Mouse (Mus musculus): ENCODE results near the gene Hormad1. TPM values are rescaled to one million over a fixed set of nuclear protein-coding genes. Genes with fewer than 3 reads are reported as not detected.

The Hormad1 gene
- polyA plus RNA-seq, 1 experiment from 2014 or later = not detected

- WGBS = 78% methylated on average over 4 of the region's 4 CpGs
- ATAC-seq (replicated peaks; ENCODE audit: insufficient number of reproducible peaks, low FRiP score, low TSS enrichment, low read depth) (no peak), DNase-seq (ENCODE audit: low spot score) (no peak)
- Histone ChIP-seq H3K36me3 (replicated peaks; ENCODE audit: control insufficient read depth, insufficient read depth, low read depth, low read length) (peaks cover 8% of the 10 kb centered on the region), H3K27me3 (ENCODE audit: control insufficient read depth, insufficient read depth, low read length) (no peaks in the 10 kb centered on the region), H3K4me3 (ENCODE audit: low read depth, low read length) (no peak overlapping the region), H3K27ac (replicated peaks; ENCODE audit: low read depth, low read length) (no peak overlapping the region), H3K4me2 (ENCODE audit: low read depth, low read length) (no peak overlapping the region), H3K9ac (replicated peaks; ENCODE audit: low read length) (no peak overlapping the region), H3K4me1 (ENCODE audit: control insufficient read depth, insufficient read depth, low read length) (no peaks in the 10 kb centered on the region; the same call in 1 of the 2 replicates), H3K9me3 (replicated peaks; ENCODE audit: control insufficient read depth, low read length) (no peaks in the 10 kb centered on the region)
These were observed 70.3 kb downstream of the Hormad1 start for GRCm38 (mm10) chr3:95629755-95630154.

GRCm38 (mm10) chr3:95630856-95631255 lies 71.4 kb downstream of the Hormad1 start:
- ATAC-seq (replicated peaks; ENCODE audit: insufficient number of reproducible peaks, low FRiP score, low TSS enrichment, low read depth) (no peak), DNase-seq (ENCODE audit: low spot score) (no peak)
- H3K4me2 ChIP-seq (ENCODE audit: low read depth, low read length) = no peak overlapping the region
- H3K4me3 ChIP-seq (ENCODE audit: low read depth, low read length) = no peak overlapping the region
- H3K36me3 ChIP-seq (replicated peaks; ENCODE audit: control insufficient read depth, insufficient read depth, low read depth, low read length) = peaks cover 8% of the 10 kb centered on the region
- H3K27ac ChIP-seq (replicated peaks; ENCODE audit: low read depth, low read length) = no peak overlapping the region
- WGBS = 91% methylated on average over 3 of the region's 3 CpGs
- no peaks in the 10 kb centered on the region for H3K9me3 ChIP-seq (replicated peaks; ENCODE audit: control insufficient read depth, low read length)
- H3K27me3 ChIP-seq (ENCODE audit: control insufficient read depth, insufficient read depth, low read length) = no peaks in the 10 kb centered on the region
- H3K4me1 ChIP-seq (ENCODE audit: control insufficient read depth, insufficient read depth, low read length) = no peaks in the 10 kb centered on the region; the same call in 1 of the 2 replicates
- H3K9ac ChIP-seq (replicated peaks; ENCODE audit: low read length) = no peak overlapping the region

- Histone ChIP-seq H3K36me3 (replicated peaks; ENCODE audit: control insufficient read depth, insufficient read depth, low read depth, low read length) (peaks cover 8% of the 10 kb centered on the region), H3K9ac (replicated peaks; ENCODE audit: low read length) (no peak overlapping the region), H3K4me3 (ENCODE audit: low read depth, low read length) (no peak overlapping the region), H3K4me2 (ENCODE audit: low read depth, low read length) (no peak overlapping the region), H3K9me3 (replicated peaks; ENCODE audit: control insufficient read depth, low read length) (no peaks in the 10 kb centered on the region), H3K4me1 (ENCODE audit: control insufficient read depth, insufficient read depth, low read length) (no peaks in the 10 kb centered on the region), H3K27ac (replicated peaks; ENCODE audit: low read depth, low read length) (no peak overlapping the region), H3K27me3 (ENCODE audit: control insufficient read depth, insufficient read depth, low read length) (no peaks in the 10 kb centered on the region)
- ATAC-seq (replicated peaks; ENCODE audit: insufficient number of reproducible peaks, low FRiP score, low TSS enrichment, low read depth) (no peak), DNase-seq (ENCODE audit: low spot score) (no peak)
- 80% methylated on average over 6 of the region's 6 CpGs for WGBS
These were observed 71.8 kb downstream of the Hormad1 start for GRCm38 (mm10) chr3:95631304-95631703.

- H3K36me3 ChIP-seq (replicated peaks; ENCODE audit: control insufficient read depth, insufficient read depth, low read depth, low read length) = peaks cover 8% of the 10 kb centered on the region
- no peak overlapping the region for H3K4me3 ChIP-seq (ENCODE audit: low read depth, low read length)
- peak; percentile 31 for DNase-seq (ENCODE audit: low spot score)
- no peaks in the 10 kb centered on the region for H3K9me3 ChIP-seq (replicated peaks; ENCODE audit: control insufficient read depth, low read length)
- no peak overlapping the region for H3K27ac ChIP-seq (replicated peaks; ENCODE audit: low read depth, low read length)
- H3K27me3 ChIP-seq (ENCODE audit: control insufficient read depth, insufficient read depth, low read length) = no peaks in the 10 kb centered on the region
- H3K4me1 ChIP-seq (ENCODE audit: control insufficient read depth, insufficient read depth, low read length) = no peaks in the 10 kb centered on the region
- H3K4me2 ChIP-seq (ENCODE audit: low read depth, low read length) = no peak overlapping the region
- WGBS = 77% methylated on average over 12 of the region's 12 CpGs
- H3K9ac ChIP-seq (replicated peaks; ENCODE audit: low read length) = no peak overlapping the region
- ATAC-seq (replicated peaks; ENCODE audit: insufficient number of reproducible peaks, low FRiP score, low TSS enrichment, low read depth) = no peak
These were observed 73.4 kb downstream of the Hormad1 start for GRCm38 (mm10) chr3:95632648-95633588.

GRCm38 (mm10) chr3:95635636-95636035 lies 76.2 kb downstream of the Hormad1 start:
- Histone ChIP-seq H3K4me3 (ENCODE audit: low read depth, low read length) (no peak overlapping the region), H3K9me3 (replicated peaks; ENCODE audit: control insufficient read depth, low read length) (no peaks in the 10 kb centered on the region)
- 77% methylated on average over 4 of the region's 4 CpGs for WGBS

GRCm38 (mm10) chr3:95636072-95636471 lies 76.6 kb downstream of the Hormad1 start:
- 85% methylated on average over 4 of the region's 4 CpGs for WGBS
- Histone ChIP-seq H3K4me2 (ENCODE audit: low read depth, low read length) (no peak overlapping the region), H3K4me3 (ENCODE audit: low read depth, low read length) (no peak overlapping the region), H3K9me3 (replicated peaks; ENCODE audit: control insufficient read depth, low read length) (no peaks in the 10 kb centered on the region), H3K36me3 (replicated peaks; ENCODE audit: control insufficient read depth, insufficient read depth, low read depth, low read length) (no peaks in the 10 kb centered on the region; the same call in 1 of the 2 replicates), H3K4me1 (ENCODE audit: control insufficient read depth, insufficient read depth, low read length) (no peaks in the 10 kb centered on the region), H3K9ac (replicated peaks; ENCODE audit: low read length) (no peak overlapping the region), H3K27ac (replicated peaks; ENCODE audit: low read depth, low read length) (no peak overlapping the region), H3K27me3 (ENCODE audit: control insufficient read depth, insufficient read depth, low read length) (no peaks in the 10 kb centered on the region)
- no peak for DNase-seq (ENCODE audit: low spot score)
- no peak for ATAC-seq (replicated peaks; ENCODE audit: insufficient number of reproducible peaks, low FRiP score, low TSS enrichment, low read depth)

More at GRCm38 (mm10) chr3:95635636-95636035, 76.2 kb downstream of the Hormad1 start:
- H3K4me2 ChIP-seq (ENCODE audit: low read depth, low read length) = no peak overlapping the region
- H3K27me3 ChIP-seq (ENCODE audit: control insufficient read depth, insufficient read depth, low read length) = no peaks in the 10 kb centered on the region
- DNase-seq (ENCODE audit: low spot score) = no peak
- ATAC-seq (replicated peaks; ENCODE audit: insufficient number of reproducible peaks, low FRiP score, low TSS enrichment, low read depth) = no peak
- H3K27ac ChIP-seq (replicated peaks; ENCODE audit: low read depth, low read length) = no peak overlapping the region
- H3K36me3 ChIP-seq (replicated peaks; ENCODE audit: control insufficient read depth, insufficient read depth, low read depth, low read length) = no peaks in the 10 kb centered on the region; the same call in 1 of the 2 replicates
- H3K9ac ChIP-seq (replicated peaks; ENCODE audit: low read length) = no peak overlapping the region
- no peaks in the 10 kb centered on the region for H3K4me1 ChIP-seq (ENCODE audit: control insufficient read depth, insufficient read depth, low read length)

Other genes starting within 250 kb of the Hormad1 start
- gene Cers2, start 244.9 kb upstream of the Hormad1 start, polyA plus RNA-seq (2014; fragmentation: Nextera tagmentation; extraction: Ambion mirVana) = 117 and 118 TPM in 2 replicates
- gene Setdb1, start 202.5 kb upstream of the Hormad1 start, polyA plus RNA-seq (2014; fragmentation: Nextera tagmentation; extraction: Ambion mirVana) = 66.2 and 67.3 TPM in 2 replicates
- not detected in 2 replicates for gene 4930558C23Rik, start 156.8 kb upstream of the Hormad1 start, polyA plus RNA-seq (2014; fragmentation: Nextera tagmentation; extraction: Ambion mirVana)
- gene Arnt, start 125.3 kb upstream of the Hormad1 start, polyA plus RNA-seq (2014; fragmentation: Nextera tagmentation; extraction: Ambion mirVana) = 28.7 and 29.3 TPM in 2 replicates
- 11.6 and 13.2 TPM in 2 replicates for gene Ctsk, start 60.4 kb upstream of the Hormad1 start, polyA plus RNA-seq (2014; fragmentation: Nextera tagmentation; extraction: Ambion mirVana)
- gene Ctss, start 32.9 kb upstream of the Hormad1 start, polyA plus RNA-seq (2014; fragmentation: Nextera tagmentation; extraction: Ambion mirVana) = 10.8 and 11.0 TPM in 2 replicates
- 41.5 and 43.0 TPM in 2 replicates for gene Golph3l, start 29.3 kb downstream of the Hormad1 start, polyA plus RNA-seq (2014; fragmentation: Nextera tagmentation; extraction: Ambion mirVana)
- 69.7 and 79.4 TPM in 2 replicates for gene Ensa, start 65.3 kb downstream of the Hormad1 start, polyA plus RNA-seq (2014; fragmentation: Nextera tagmentation; extraction: Ambion mirVana)
- 77.1 and 83.3 TPM in 2 replicates for gene Mcl1, start 99.1 kb downstream of the Hormad1 start, polyA plus RNA-seq (2014; fragmentation: Nextera tagmentation; extraction: Ambion mirVana)
- gene Adamtsl4, start 128.2 kb downstream of the Hormad1 start, polyA plus RNA-seq (2014; fragmentation: Nextera tagmentation; extraction: Ambion mirVana) = 0.55 and 0.71 TPM in 2 replicates
- 5.1 and 6.1 TPM in 2 replicates for gene Ecm1, start 179.9 kb downstream of the Hormad1 start, polyA plus RNA-seq (2014; fragmentation: Nextera tagmentation; extraction: Ambion mirVana)
- gene Tars2, start 200.5 kb downstream of the Hormad1 start, polyA plus RNA-seq (2014; fragmentation: Nextera tagmentation; extraction: Ambion mirVana) = 47.7 and 53.1 TPM in 2 replicates

All from embryonic facial prominence, embryonic 11.5 days (tissue).